ENCODE assay signal across 15 mouse cellular contexts in genomic region chr10:51846287-51846686, GRCm38 (mm10).
"Had no signal": no experiment of that assay in that cellular context is flagged by ENCODE, and none has a peak within 500 bp of the region (broad histone marks: within the 10 kb centered on the region; RNA-seq: fewer than 3 reads in every experiment).

No protein-coding gene starts in this region.

- H3K4me3 ChIP-seq: neural tube, embryonic 15.5 days; stomach, embryonic 15.5 days had no signal

- DNase-seq: retina, postnatal 1 day; right cerebral cortex, adult 18-20 months; right cerebral cortex, postnatal 14 days; right cerebral cortex, postnatal 25 days; right cerebral cortex, postnatal 4 days; spleen, adult 18-20 months; thymus, adult 18-20 months; thymus, adult 2 months; thymus, postnatal 14 days; thymus, postnatal 25 days; thymus, postnatal 36 days; thymus, postnatal 4 days had no signal

- H3K9me3 ChIP-seq: neural tube, embryonic 15.5 days; stomach, embryonic 15.5 days had no signal

- H3K27me3 ChIP-seq: neural tube, embryonic 15.5 days; stomach, embryonic 15.5 days had no signal

- H3K4me1 ChIP-seq: neural tube, embryonic 15.5 days; stomach, embryonic 15.5 days had no signal

- H3K36me3 ChIP-seq: neural tube, embryonic 15.5 days; stomach, embryonic 15.5 days had no signal

- H3K27ac ChIP-seq: neural tube, embryonic 15.5 days; stomach, embryonic 15.5 days; stomach, postnatal 0 days had no signal

- H3K9ac ChIP-seq: neural tube, embryonic 15.5 days; stomach, embryonic 15.5 days had no signal

- H3K4me2 ChIP-seq: neural tube, embryonic 15.5 days; stomach, embryonic 15.5 days had no signal
